Mouse (Mus musculus) neural tube, embryonic 12.5 days (tissue): ENCODE results near the gene Rapgef6. TPM values are rescaled to one million over a fixed set of nuclear protein-coding genes. Genes with fewer than 3 reads are reported as not detected.

Experiments used
- ATAC-seq: fragments of 200-750 bp; cut with Nextera tagmentation; 2 replicates; pipeline ENCODE4 v1.8.0; 2017; ENCODE audit warnings: low read depth, mild to moderate bottlenecking, moderate TSS enrichment, moderate library complexity; ENCODE audit not compliant: low FRiP score
- H3K27ac ChIP-seq: fragments of 300-500 bp; sonication (generic); 2 replicates; pipeline ENCODE4 v1.5.1; 2016
- H3K27me3 ChIP-seq: fragments of 300-500 bp; sonication (generic); replicated peaks from 2 replicates; pipeline ENCODE4 v1.6.1; 2016; ENCODE audit warnings: mild to moderate bottlenecking
- H3K36me3 ChIP-seq: fragments of 300-500 bp; sonication (generic); 2 replicates; pipeline ENCODE4 v1.6.1; 2016; ENCODE audit warnings: mild to moderate bottlenecking
- H3K4me1 ChIP-seq: fragments of 300-500 bp; sonication (generic); 2 replicates; pipeline ENCODE4 v1.6.1; 2016
- H3K4me2 ChIP-seq: fragments of 300-500 bp; sonication (generic); replicated peaks from 2 replicates; pipeline ENCODE4 v1.6.1; 2016; ENCODE audit warnings: mild to moderate bottlenecking
- H3K4me3 ChIP-seq: fragments of 300-500 bp; sonication (generic); 2 replicates; pipeline ENCODE4 v1.5.1; 2016
- H3K9ac ChIP-seq: fragments of 300-500 bp; sonication (generic); 2 replicates; pipeline ENCODE4 v1.6.1; 2016; ENCODE audit warnings: mild to moderate bottlenecking
- H3K9me3 ChIP-seq: fragments of 300-500 bp; sonication (generic); 2 replicates; pipeline ENCODE4 v1.6.1; 2016; ENCODE audit warnings: mild to moderate bottlenecking
- WGBS: fragments of 180-500 bp; shearing (Covaris S2); methylation state at CpG from one replicate; pipeline ENCODE4 v1.1.7; 2016; 5-methylcytosine and 5-hydroxymethylcytosine counted together
- polyA plus RNA-seq: library from polyadenylated mRNA; unstranded; fragments of >200 nt; fragmentation: Nextera tagmentation; extraction: Ambion mirVana; gene quantifications from 2 replicates; pipeline ENCODE4 v1.2.1, GENCODE M21; 2016

The Rapgef6 gene
- polyA plus RNA-seq, 1 experiment from 2014 or later: 43.7 TPM

DNA sequence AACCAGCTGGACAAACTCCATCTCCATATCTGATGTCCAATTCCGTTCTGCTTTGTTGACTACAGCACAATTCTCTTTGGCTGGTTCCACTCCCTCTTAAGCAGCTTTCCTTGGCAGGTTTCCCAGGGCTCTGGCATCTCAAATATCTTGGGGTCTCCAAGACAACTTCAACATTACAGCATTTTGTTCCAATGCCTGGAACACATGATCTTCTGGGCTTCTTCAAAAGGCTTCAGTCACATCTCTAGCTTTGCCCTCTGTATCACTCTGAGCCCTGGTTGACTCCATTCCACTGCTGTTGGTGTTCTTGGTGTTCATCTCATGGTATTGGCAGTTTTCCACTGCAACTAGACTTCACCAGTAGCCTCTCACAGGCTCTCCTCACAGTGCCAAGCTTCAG, 7.7 kb downstream of the Rapgef6 start:
- H3K4me3 ChIP-seq: no peak overlapping the region
- no peaks in the 10 kb centered on the region for H3K9me3 ChIP-seq
- no peak overlapping the region for H3K27ac ChIP-seq
- no peaks in the 10 kb centered on the region for H3K36me3 ChIP-seq
- H3K27me3 ChIP-seq: no peaks in the 10 kb centered on the region
- WGBS: 87% methylated on average over 1 of the region's 1 CpGs
- no peak for ATAC-seq
- H3K9ac ChIP-seq: no peak overlapping the region
- no peaks in the 10 kb centered on the region for H3K4me1 ChIP-seq
- no peak overlapping the region for H3K4me2 ChIP-seq

DNA sequence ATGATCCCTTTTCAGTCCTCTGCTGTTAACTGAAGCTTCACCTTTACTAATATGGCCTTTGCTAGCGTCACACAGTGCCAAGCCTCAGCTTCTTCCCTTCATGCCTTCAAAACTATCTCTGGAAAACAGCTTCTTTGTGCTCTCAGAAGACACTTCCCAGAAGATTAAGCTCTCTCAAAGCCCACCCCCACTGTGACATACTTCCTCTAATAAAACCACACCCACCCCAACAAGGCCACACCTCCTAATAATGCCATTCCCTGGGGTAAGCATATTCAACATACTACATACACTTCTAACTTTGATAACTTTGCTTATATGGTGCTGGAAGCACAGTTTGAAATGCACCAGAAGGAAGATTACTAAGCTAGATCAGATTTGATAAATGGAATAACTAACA, 8.3 kb downstream of the Rapgef6 start:
- no peaks in the 10 kb centered on the region for H3K4me1 ChIP-seq
- no peaks in the 10 kb centered on the region for H3K9me3 ChIP-seq
- H3K9ac ChIP-seq: no peak overlapping the region
- no peak for ATAC-seq
- WGBS: 94% methylated on average over 1 of the region's 1 CpGs
- no peak overlapping the region for H3K4me3 ChIP-seq
- no peak overlapping the region for H3K27ac ChIP-seq
- H3K27me3 ChIP-seq: no peaks in the 10 kb centered on the region
- H3K36me3 ChIP-seq: no peaks in the 10 kb centered on the region
- no peak overlapping the region for H3K4me2 ChIP-seq

DNA sequence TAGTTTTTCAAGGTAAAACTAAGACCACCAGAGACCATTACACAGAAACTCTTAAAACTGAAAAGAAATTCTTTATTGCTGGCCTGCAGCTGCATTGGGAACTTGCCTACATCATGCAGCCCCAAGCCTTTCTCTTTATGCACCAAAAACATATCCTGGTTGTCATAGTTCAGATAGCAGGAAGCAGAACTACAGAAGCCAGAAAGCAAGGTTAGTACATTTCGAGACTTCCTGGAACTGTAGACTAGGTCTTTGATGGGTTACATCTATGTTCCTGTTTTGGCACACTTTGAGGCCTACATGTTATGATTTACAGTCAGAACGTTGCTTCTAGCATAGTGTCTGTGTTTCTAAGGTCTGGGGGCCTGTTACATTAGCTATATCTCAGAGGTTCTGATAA, 11.2 kb downstream of the Rapgef6 start:
- Histone ChIP-seq H3K4me3 (no peak overlapping the region), H3K9me3 (no peaks in the 10 kb centered on the region), H3K4me2 (no peak overlapping the region), H3K27ac (no peak overlapping the region), H3K27me3 (no peaks in the 10 kb centered on the region), H3K9ac (no peak overlapping the region), H3K36me3 (no peaks in the 10 kb centered on the region), H3K4me1 (no peaks in the 10 kb centered on the region)
- 81% methylated on average over 2 of the region's 2 CpGs for WGBS
- ATAC-seq: no peak

DNA sequence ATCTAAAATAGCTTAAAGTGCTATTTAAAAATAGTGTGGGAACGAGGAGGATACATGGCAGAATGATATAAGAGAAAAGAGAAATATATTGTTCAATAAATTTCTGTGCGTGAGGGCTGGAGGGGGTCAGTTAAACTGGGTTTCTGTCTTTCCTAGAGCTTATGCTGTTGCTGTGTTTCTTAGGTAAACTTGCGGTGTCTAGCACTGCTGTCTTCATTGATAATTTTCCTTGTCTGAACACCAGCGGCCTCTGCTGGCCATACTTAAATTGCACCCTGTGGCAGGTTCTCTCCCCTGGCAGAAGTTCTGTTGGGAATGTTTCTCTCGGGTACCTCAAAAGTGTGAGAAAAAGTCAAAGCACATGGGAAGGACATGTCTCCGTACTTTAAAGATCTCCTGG, 12.2 kb downstream of the Rapgef6 start:
- H3K4me2 ChIP-seq: no peak overlapping the region
- no peaks in the 10 kb centered on the region for H3K27me3 ChIP-seq
- H3K4me3 ChIP-seq: no peak overlapping the region
- no peaks in the 10 kb centered on the region for H3K36me3 ChIP-seq
- H3K9ac ChIP-seq: no peak overlapping the region
- H3K9me3 ChIP-seq: no peaks in the 10 kb centered on the region
- ATAC-seq: no peak
- H3K27ac ChIP-seq: no peak overlapping the region
- 58% methylated on average over 6 of the region's 6 CpGs for WGBS
- no peaks in the 10 kb centered on the region for H3K4me1 ChIP-seq

DNA sequence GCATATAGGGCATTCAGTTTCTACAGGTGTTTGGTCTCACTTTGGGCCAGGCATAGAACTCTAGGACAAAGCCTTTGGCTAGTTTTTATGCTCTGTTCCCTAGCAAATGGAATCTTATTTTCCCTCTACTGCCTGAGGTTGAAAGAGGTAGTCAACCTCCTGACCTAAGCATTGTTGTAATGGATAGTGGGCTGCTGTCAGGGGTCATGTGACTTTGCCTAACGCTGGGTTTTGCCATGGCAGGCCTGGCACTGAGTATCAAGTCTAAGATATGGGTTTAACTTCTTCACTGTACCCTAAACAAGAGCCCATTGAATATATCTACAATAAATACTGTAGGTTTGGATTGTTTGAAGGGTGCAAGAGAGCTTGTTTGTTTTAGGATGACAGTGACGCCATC, 16.4 kb downstream of the Rapgef6 start:
- no peak for ATAC-seq
- Histone ChIP-seq H3K9me3 (no peaks in the 10 kb centered on the region), H3K4me3 (no peak overlapping the region), H3K4me1 (no peaks in the 10 kb centered on the region), H3K4me2 (no peak overlapping the region), H3K9ac (no peak overlapping the region), H3K36me3 (no peaks in the 10 kb centered on the region), H3K27me3 (no peaks in the 10 kb centered on the region), H3K27ac (no peak overlapping the region)
- WGBS: 65% methylated on average over 2 of the region's 2 CpGs

DNA sequence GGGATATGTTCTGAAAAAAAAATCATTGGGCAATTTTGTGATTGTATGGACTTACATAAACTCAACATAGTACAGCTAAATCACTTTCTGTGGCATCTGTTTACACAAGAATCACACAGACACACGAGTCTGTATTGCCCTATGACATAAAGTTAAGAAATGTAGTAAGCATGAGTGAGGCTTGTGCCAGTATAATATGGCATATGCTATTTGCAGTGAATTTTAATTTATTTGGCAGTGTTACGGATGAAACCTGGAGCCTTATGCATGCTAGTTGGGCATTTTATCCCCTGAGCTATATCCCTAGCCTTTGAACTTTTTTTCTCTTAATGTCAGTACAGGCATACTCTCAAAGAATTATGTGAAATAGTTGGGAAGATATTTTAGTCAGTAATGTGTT, 16.8 kb downstream of the Rapgef6 start:
- ATAC-seq: no peak
- Histone ChIP-seq H3K27me3 (no peaks in the 10 kb centered on the region), H3K9ac (no peak overlapping the region), H3K4me1 (no peaks in the 10 kb centered on the region), H3K4me3 (no peak overlapping the region), H3K9me3 (no peaks in the 10 kb centered on the region), H3K36me3 (no peaks in the 10 kb centered on the region), H3K27ac (no peak overlapping the region), H3K4me2 (no peak overlapping the region)
- 88% methylated on average over 2 of the region's 2 CpGs for WGBS

DNA sequence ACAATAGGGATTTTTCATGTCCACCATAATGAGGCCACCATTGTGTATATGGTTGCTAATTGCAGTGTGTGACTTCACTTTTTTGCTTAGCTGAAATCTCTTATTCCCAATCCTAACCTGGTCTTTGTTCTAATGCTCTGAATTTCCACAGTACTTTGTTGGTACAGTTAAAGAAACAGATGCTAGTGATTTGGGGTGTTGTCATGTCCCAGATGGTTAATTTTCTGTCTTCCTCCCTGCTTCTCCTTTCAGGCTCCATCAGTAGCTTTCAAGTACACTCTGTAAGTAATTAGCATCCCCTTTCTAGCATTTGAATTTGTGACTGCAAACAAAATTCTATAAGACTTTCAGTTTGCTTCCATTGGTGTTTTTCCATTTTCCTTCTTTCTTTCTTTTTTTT, 17.7 kb downstream of the Rapgef6 start:
- Histone ChIP-seq H3K36me3 (no peaks in the 10 kb centered on the region), H3K9ac (no peak overlapping the region), H3K4me2 (no peak overlapping the region), H3K4me1 (no peaks in the 10 kb centered on the region), H3K27me3 (no peaks in the 10 kb centered on the region), H3K4me3 (no peak overlapping the region), H3K9me3 (no peaks in the 10 kb centered on the region), H3K27ac (no peak overlapping the region)
- no peak for ATAC-seq

DNA sequence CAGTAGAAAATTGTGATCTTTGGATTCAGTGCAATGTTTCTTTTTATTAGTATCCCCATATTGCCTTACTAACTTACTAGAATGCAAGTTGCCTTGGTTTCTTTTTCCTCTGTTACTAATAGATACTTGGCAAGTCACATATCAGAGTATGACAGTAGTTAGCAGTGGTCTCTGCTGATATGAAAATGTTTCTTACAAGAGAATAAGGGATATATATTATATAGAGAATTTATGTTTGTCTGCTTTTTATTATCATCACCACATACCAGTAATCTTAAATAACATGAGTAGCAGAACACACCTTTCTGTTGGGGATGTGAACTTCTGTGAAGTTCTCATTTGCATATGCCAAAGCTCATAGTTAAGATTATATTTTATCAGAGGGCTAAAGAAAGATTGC, 19.8 kb downstream of the Rapgef6 start:
- Histone ChIP-seq H3K36me3 (no peaks in the 10 kb centered on the region), H3K4me2 (no peak overlapping the region), H3K27ac (no peak overlapping the region), H3K9me3 (no peaks in the 10 kb centered on the region), H3K4me1 (no peaks in the 10 kb centered on the region), H3K4me3 (no peak overlapping the region), H3K27me3 (no peaks in the 10 kb centered on the region), H3K9ac (no peak overlapping the region)
- no peak for ATAC-seq

DNA sequence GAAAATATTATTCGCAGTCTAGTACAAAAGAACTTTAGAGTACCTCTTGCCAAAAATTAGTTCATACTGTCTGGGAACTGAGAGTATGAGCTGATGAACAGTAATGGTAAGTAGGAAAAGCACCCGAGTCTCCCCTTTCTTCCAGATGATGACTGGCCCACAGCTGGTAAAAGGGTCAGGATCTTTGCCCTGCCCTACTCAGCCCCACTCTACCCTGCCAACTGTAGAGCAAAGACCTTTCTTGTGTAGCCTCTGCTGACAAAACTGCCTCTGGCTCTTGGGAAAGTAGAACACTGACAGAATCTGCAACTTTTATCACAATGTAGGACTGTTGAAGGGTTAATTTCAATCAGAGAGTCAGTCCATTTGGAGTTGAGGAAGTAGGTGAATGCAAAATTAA, 32.3 kb downstream of the Rapgef6 start:
- H3K36me3 ChIP-seq: no peaks in the 10 kb centered on the region
- H3K4me1 ChIP-seq: no peaks in the 10 kb centered on the region
- no peaks in the 10 kb centered on the region for H3K9me3 ChIP-seq
- H3K27me3 ChIP-seq: no peaks in the 10 kb centered on the region
- H3K4me2 ChIP-seq: no peak overlapping the region
- H3K4me3 ChIP-seq: no peak overlapping the region
- 84% methylated on average over 2 of the region's 2 CpGs for WGBS
- no peak for ATAC-seq
- no peak overlapping the region for H3K9ac ChIP-seq
- H3K27ac ChIP-seq: no peak overlapping the region

DNA sequence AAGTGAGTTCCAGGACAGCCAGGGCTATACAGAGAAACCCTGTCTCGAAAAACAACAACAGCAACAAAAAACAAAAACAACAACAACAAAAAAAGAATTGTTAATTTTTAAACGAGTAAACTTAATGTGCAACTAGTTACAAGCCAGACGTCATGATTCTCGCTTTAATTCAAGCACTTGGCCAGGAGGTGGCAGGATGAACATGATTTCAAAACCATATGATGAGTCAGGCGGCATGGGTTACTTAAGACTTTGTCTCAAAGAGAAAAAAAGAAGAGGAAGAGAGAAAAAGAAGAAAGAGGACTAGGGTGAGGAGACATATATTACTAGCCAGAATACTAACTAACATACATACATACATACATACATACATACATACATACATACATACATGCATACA, 40.1 kb downstream of the Rapgef6 start:
- H3K36me3 ChIP-seq: no peaks in the 10 kb centered on the region
- no peak overlapping the region for H3K4me3 ChIP-seq
- no peak overlapping the region for H3K9ac ChIP-seq
- H3K27ac ChIP-seq: no peak overlapping the region
- WGBS: 88% methylated on average over 5 of the region's 5 CpGs
- no peak for ATAC-seq
- H3K4me1 ChIP-seq: no peaks in the 10 kb centered on the region
- H3K27me3 ChIP-seq: no peaks in the 10 kb centered on the region
- H3K9me3 ChIP-seq: no peaks in the 10 kb centered on the region
- H3K4me2 ChIP-seq: no peak overlapping the region

DNA sequence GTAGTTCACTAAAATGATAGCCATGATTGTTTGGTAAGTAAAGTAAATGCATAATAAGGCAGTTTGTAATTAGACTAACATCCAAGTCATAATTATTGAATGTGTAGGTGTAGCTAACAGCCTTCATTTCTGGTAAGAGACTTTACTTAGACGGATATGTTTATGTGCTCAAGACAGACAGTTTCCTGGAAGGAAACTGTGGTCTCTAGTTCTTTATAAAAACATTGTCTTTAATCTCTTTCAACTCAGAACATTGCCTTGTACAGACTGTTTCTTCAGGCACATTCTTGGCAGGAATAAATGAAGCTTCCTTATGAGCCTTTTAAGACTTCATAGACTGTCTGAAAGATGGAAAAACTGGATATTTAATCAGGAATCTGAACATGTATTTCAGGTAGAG, 45.3 kb downstream of the Rapgef6 start:
- no peak for ATAC-seq
- H3K4me1 ChIP-seq: no peaks in the 10 kb centered on the region
- H3K4me2 ChIP-seq: no peak overlapping the region
- H3K9ac ChIP-seq: no peak overlapping the region
- no peaks in the 10 kb centered on the region for H3K36me3 ChIP-seq
- H3K4me3 ChIP-seq: no peak overlapping the region
- 86% methylated on average over 1 of the region's 1 CpGs for WGBS
- H3K27me3 ChIP-seq: no peaks in the 10 kb centered on the region
- H3K9me3 ChIP-seq: no peaks in the 10 kb centered on the region
- H3K27ac ChIP-seq: no peak overlapping the region

DNA sequence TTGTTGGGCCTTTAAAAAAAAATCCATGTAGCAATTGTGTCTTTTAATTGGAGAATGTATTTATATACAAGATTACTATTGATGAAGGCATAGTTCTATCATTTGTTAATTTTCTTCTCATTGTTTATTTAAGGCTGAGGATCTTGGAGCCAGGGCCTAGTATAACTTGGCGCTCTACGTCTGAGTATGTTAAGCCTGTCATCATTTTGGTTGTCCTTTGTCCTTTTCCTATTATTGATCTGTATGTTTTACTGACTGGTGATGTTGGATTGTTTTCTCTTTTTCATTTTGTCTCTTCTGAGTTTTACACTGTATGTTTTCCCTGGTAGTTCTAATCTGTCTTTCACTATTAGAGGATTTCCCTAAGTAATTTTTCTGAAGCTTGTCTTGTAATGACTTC, 52.1 kb downstream of the Rapgef6 start:
- Histone ChIP-seq H3K9me3 (no peaks in the 10 kb centered on the region), H3K27me3 (no peaks in the 10 kb centered on the region), H3K27ac (no peak overlapping the region), H3K4me3 (no peak overlapping the region), H3K4me2 (no peak overlapping the region), H3K4me1 (no peaks in the 10 kb centered on the region), H3K9ac (no peak overlapping the region), H3K36me3 (no peaks in the 10 kb centered on the region)
- ATAC-seq: no peak
- 99% methylated on average over 2 of the region's 2 CpGs for WGBS

DNA sequence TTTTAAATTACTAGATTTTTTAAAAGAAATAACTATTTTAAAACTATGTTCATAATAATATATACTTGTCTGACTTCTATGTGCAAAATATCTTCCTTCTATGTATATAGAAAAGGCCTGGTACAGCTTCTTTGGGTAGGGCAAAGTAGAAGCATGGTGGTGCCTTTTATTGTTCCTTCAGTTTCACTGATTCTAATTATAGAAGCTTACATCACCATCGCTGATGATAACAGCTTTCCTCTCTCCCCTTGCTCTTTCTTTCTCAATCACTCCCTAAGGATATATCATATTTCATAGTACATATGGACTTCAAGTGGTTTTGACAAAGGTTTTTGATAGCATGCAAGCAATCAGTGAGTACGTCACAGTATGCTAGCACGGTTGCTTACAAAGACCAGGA, 69.9 kb downstream of the Rapgef6 start:
- Histone ChIP-seq H3K27me3 (no peaks in the 10 kb centered on the region), H3K9ac (no peak overlapping the region), H3K36me3 (no peaks in the 10 kb centered on the region), H3K4me1 (no peaks in the 10 kb centered on the region), H3K4me2 (no peak overlapping the region), H3K9me3 (no peaks in the 10 kb centered on the region), H3K27ac (no peak overlapping the region), H3K4me3 (no peak overlapping the region)
- ATAC-seq: no peak
- WGBS: 63% methylated on average over 3 of the region's 3 CpGs

DNA sequence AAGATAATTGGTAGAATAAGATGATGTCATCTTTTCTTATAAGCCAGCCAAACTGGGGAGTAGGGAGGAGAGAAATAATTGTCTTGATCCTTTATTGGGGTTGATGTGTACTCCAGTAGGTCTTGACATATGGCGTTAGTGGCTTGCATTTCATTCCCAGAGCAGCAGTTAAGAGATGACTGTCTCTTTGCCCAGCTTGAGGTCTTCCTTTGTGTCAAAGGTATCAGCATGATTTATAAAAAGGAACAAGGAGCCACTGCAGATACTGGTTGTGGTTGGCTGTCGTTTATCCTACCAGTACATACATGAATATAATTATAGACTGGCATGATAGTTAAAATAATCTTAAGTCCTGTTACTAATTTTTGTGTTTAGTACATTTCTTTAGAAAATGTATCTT, 71.4 kb downstream of the Rapgef6 start:
- Histone ChIP-seq H3K27ac (no peak overlapping the region), H3K4me1 (no peaks in the 10 kb centered on the region), H3K4me2 (no peak overlapping the region), H3K9me3 (no peaks in the 10 kb centered on the region), H3K4me3 (no peak overlapping the region), H3K36me3 (no peaks in the 10 kb centered on the region), H3K9ac (no peak overlapping the region), H3K27me3 (no peaks in the 10 kb centered on the region)
- no peak for ATAC-seq
- 51% methylated on average over 2 of the region's 2 CpGs for WGBS
